Mouse (Mus musculus) forebrain, embryonic 12.5 days (tissue): Measurements from ENCODE around the gene Xlr3b. TPM values are rescaled to one million over a fixed set of nuclear protein-coding genes. Genes with fewer than 3 reads are reported as not detected.
"Not testable (repeated sequence)": the region's sequence is repeated elsewhere in the genome, so short reads cannot be mapped to it uniquely, and the experiment has no call there.

Experiments
- ATAC-seq: fragments of 200-750 bp; cut with Nextera tagmentation; 2 replicates; pipeline ENCODE4 v1.8.0; 2017; ENCODE audit warnings: moderate TSS enrichment; ENCODE audit not compliant: low FRiP score
- H3K27ac ChIP-seq: fragments of 300-500 bp; sonication (generic); 2 replicates; pipeline ENCODE4 v1.5.1; 2016; ENCODE audit warnings: mild to moderate bottlenecking
- H3K27me3 ChIP-seq: fragments of 300-500 bp; sonication (generic); 2 replicates; pipeline ENCODE4 v1.6.1; 2016; ENCODE audit warnings: mild to moderate bottlenecking
- H3K36me3 ChIP-seq: fragments of 300-500 bp; sonication (generic); replicated peaks from 2 replicates; pipeline ENCODE4 v1.6.1; 2016; ENCODE audit warnings: mild to moderate bottlenecking
- H3K4me1 ChIP-seq: fragments of 300-500 bp; sonication (generic); 2 replicates; pipeline ENCODE4 v1.6.1; 2016
- H3K4me2 ChIP-seq: fragments of 300-500 bp; sonication (generic); 2 replicates; pipeline ENCODE4 v1.6.1; 2016; ENCODE audit warnings: mild to moderate bottlenecking, moderate library complexity
- H3K4me3 ChIP-seq: fragments of 300-500 bp; sonication (generic); replicated peaks from 2 replicates; pipeline ENCODE4 v1.5.1; 2016; ENCODE audit warnings: mild to moderate bottlenecking
- H3K9ac ChIP-seq: fragments of 300-500 bp; sonication (generic); 2 replicates; pipeline ENCODE4 v1.6.1; 2016; ENCODE audit warnings: mild to moderate bottlenecking
- H3K9me3 ChIP-seq: fragments of 300-500 bp; sonication (generic); 2 replicates; pipeline ENCODE4 v1.6.1; 2016
- WGBS: fragments of 180-500 bp; shearing (Covaris S2); methylation state at CpG from one replicate; pipeline ENCODE4 v1.1.7; 2016; 5-methylcytosine and 5-hydroxymethylcytosine counted together
- polyA plus RNA-seq: library from polyadenylated mRNA; unstranded; fragments of >200 nt; fragmentation: Nextera tagmentation; extraction: Ambion mirVana; gene quantifications from 2 replicates; pipeline ENCODE4 v1.2.1, GENCODE M21; 2016

Gene Xlr3b
- polyA plus RNA-seq = 13.6 and 14.0 TPM in 2 replicates

- H3K36me3 ChIP-seq, ATAC-seq, H3K9ac ChIP-seq, H3K4me1 ChIP-seq, H3K9me3 ChIP-seq, H3K4me2 ChIP-seq, H3K27me3 ChIP-seq, H3K27ac ChIP-seq, H3K4me3 ChIP-seq: not testable (repeated sequence)
- WGBS = 74% methylated on average over 11 of the region's 12 CpGs
These were observed at the start of gene Xlr3b for GRCm38 (mm10) chrX:73191934-73192333. Gene Xlr3b, plus strand, starts transcription at chrX:73192207.

- H3K36me3 ChIP-seq, H3K9ac ChIP-seq, H3K27ac ChIP-seq, H3K4me3 ChIP-seq, H3K4me1 ChIP-seq, H3K4me2 ChIP-seq, H3K9me3 ChIP-seq, H3K27me3 ChIP-seq: not testable (repeated sequence)
- ATAC-seq = peak; percentile 60; the same call in 1 of the 2 replicates
- no CpG with 5 or more reads among the region's 7 CpGs for WGBS
These were observed 48.8 kb upstream of the Xlr3b start for GRCm38 (mm10) chrX:73143218-73143618.

GRCm38 (mm10) chrX:73148496-73148895, 43.5 kb upstream of the Xlr3b start, which contains the start of gene Xlr5b:
Gene Xlr5b, plus strand, starts transcription at chrX:73148796.
- H3K27ac ChIP-seq, H3K36me3 ChIP-seq, H3K4me3 ChIP-seq, H3K9ac ChIP-seq, H3K4me2 ChIP-seq, H3K4me1 ChIP-seq, ATAC-seq, H3K9me3 ChIP-seq, H3K27me3 ChIP-seq: not testable (repeated sequence)
- WGBS = no CpG with 5 or more reads among the region's 20 CpGs

GRCm38 (mm10) chrX:73149350-73149749, 42.7 kb upstream of the Xlr3b start, which contains the start of gene DXBay18:
Gene DXBay18, minus strand, starts transcription at chrX:73149450.
- not testable (repeated sequence) for H3K4me3 ChIP-seq, H3K9me3 ChIP-seq, H3K4me1 ChIP-seq, H3K36me3 ChIP-seq, H3K4me2 ChIP-seq, H3K27ac ChIP-seq, ATAC-seq, H3K27me3 ChIP-seq, H3K9ac ChIP-seq
- no CpG with 5 or more reads among the region's 7 CpGs for WGBS

- H3K4me3 ChIP-seq, H3K4me2 ChIP-seq, ATAC-seq, H3K9me3 ChIP-seq, H3K27ac ChIP-seq, H3K27me3 ChIP-seq, H3K9ac ChIP-seq, H3K4me1 ChIP-seq, H3K36me3 ChIP-seq: not testable (repeated sequence)
- 83% methylated on average over 5 of the region's 15 CpGs for WGBS
These were observed 15.1 kb upstream of the Xlr3b start, which contains the start of gene Spin2d for GRCm38 (mm10) chrX:73176889-73177288. Gene Spin2d, minus strand, starts transcription at chrX:73176989.

GRCm38 (mm10) chrX:73213819-73214564, 22.0 kb downstream of the Xlr3b start, which contains the start of gene Xlr4b:
Gene Xlr4b, plus strand, starts transcription at chrX:73214333.
- H3K4me2 ChIP-seq, ATAC-seq, H3K27ac ChIP-seq, H3K4me1 ChIP-seq, H3K27me3 ChIP-seq, H3K9me3 ChIP-seq, H3K4me3 ChIP-seq, H3K9ac ChIP-seq, H3K36me3 ChIP-seq: not testable (repeated sequence)
- WGBS = 84% methylated on average over 19 of the region's 19 CpGs

GRCm38 (mm10) chrX:73225365-73225764, 33.4 kb downstream of the Xlr3b start:
- no peaks in the 10 kb centered on the region for H3K9me3 ChIP-seq
- H3K4me2 ChIP-seq = no peak overlapping the region
- H3K36me3 ChIP-seq = no peaks in the 10 kb centered on the region
- no peak overlapping the region for H3K27ac ChIP-seq
- H3K4me1 ChIP-seq = peaks cover 5% of the 10 kb centered on the region; the same call in 1 of the 2 replicates
- 42% methylated on average over 1 of the region's 1 CpGs for WGBS
- no peak overlapping the region for H3K9ac ChIP-seq
- no peak overlapping the region for H3K4me3 ChIP-seq
- no peak for ATAC-seq
- peaks cover 5% of the 10 kb centered on the region; the same call in 1 of the 2 replicates for H3K27me3 ChIP-seq

GRCm38 (mm10) chrX:73227914-73228605, 36.1 kb downstream of the Xlr3b start, which contains the start of gene F8a:
Gene F8a, plus strand, starts transcription at chrX:73228291.
- Histone ChIP-seq H3K4me2 (peak within 1 kb of the TSS; percentile 78), H3K27me3 (peaks cover 5% of the 10 kb centered on the region; the same call in 1 of the 2 replicates), H3K4me1 (peaks cover 5% of the 10 kb centered on the region; the same call in 1 of the 2 replicates), H3K27ac (peak within 1 kb of the TSS; percentile 95), H3K9ac (peak within 1 kb of the TSS; percentile 71), H3K4me3 (peak within 1 kb of the TSS; percentile 64), H3K36me3 (no peaks in the 10 kb centered on the region), H3K9me3 (no peaks in the 10 kb centered on the region)
- WGBS = 14% methylated on average over 37 of the region's 39 CpGs
- ATAC-seq = peak; percentile 94

GRCm38 (mm10) chrX:73228606-73229214, 36.7 kb downstream of the Xlr3b start:
- WGBS = 16% methylated on average over 42 of the region's 51 CpGs

GRCm38 (mm10) chrX:73229288-73229687, 37.3 kb downstream of the Xlr3b start:
- Histone ChIP-seq H3K4me1 (peaks cover 5% of the 10 kb centered on the region; the same call in 1 of the 2 replicates), H3K9me3 (no peaks in the 10 kb centered on the region), H3K4me2 (peak overlapping the region; percentile 78), H3K36me3 (no peaks in the 10 kb centered on the region), H3K4me3 (peak overlapping the region; percentile 64), H3K27me3 (peaks cover 5% of the 10 kb centered on the region; the same call in 1 of the 2 replicates), H3K9ac (peak overlapping the region; percentile 71), H3K27ac (peak overlapping the region; percentile 95; the same call in 1 of the 2 replicates)
- ATAC-seq = no peak
- WGBS = 39% methylated on average over 3 of the region's 3 CpGs

More at GRCm38 (mm10) chrX:73228606-73229214, 36.7 kb downstream of the Xlr3b start:
- Histone ChIP-seq H3K4me3 (peak overlapping the region; percentile 64), H3K4me2 (peak overlapping the region; percentile 78), H3K9me3 (no peaks in the 10 kb centered on the region), H3K9ac (peak overlapping the region; percentile 71), H3K4me1 (peaks cover 5% of the 10 kb centered on the region; the same call in 1 of the 2 replicates), H3K27me3 (peaks cover 5% of the 10 kb centered on the region; the same call in 1 of the 2 replicates), H3K27ac (peak overlapping the region; percentile 95), H3K36me3 (no peaks in the 10 kb centered on the region)
- ATAC-seq = peak; percentile 62

- not testable (repeated sequence) for ATAC-seq, H3K9me3 ChIP-seq, H3K36me3 ChIP-seq, H3K4me2 ChIP-seq, H3K4me3 ChIP-seq, H3K27me3 ChIP-seq, H3K9ac ChIP-seq, H3K27ac ChIP-seq, H3K4me1 ChIP-seq
- WGBS = 88% methylated on average over 13 of the region's 14 CpGs
These were observed 50.9 kb downstream of the Xlr3b start, which contains the start of gene Xlr4c for GRCm38 (mm10) chrX:73242821-73243325. Gene Xlr4c, minus strand, starts transcription at chrX:73243130.
